Mouse (Mus musculus) brain, adult 2 months (tissue): ENCODE data around the gene Syt8.

Experiments used
- DNase-seq: peaks from one replicate; pipeline ENCODE4 v3.0.0; 2011; ENCODE audit warnings: low read depth, low spot score

The Syt8 gene

GRCm38 (mm10) chr7:142476271-142476670 is 41.6 kb downstream of the Syt8 start:
- no peak for DNase-seq

GRCm38 (mm10) chr7:142476795-142477452 is 42.3 kb downstream of the Syt8 start:
- DNase-seq, result peak; percentile 55

GRCm38 (mm10) chr7:142478001-142478400 is 43.4 kb downstream of the Syt8 start:
- DNase-seq, result no peak

GRCm38 (mm10) chr7:142478574-142478973 is 43.9 kb downstream of the Syt8 start:
- no peak for DNase-seq

GRCm38 (mm10) chr7:142479307-142479706 is 44.7 kb downstream of the Syt8 start:
- no peak for DNase-seq

GRCm38 (mm10) chr7:142479886-142480285 is 45.2 kb downstream of the Syt8 start:
- no peak for DNase-seq

- DNase-seq, result no peak
Measured at GRCm38 (mm10) chr7:142480661-142481060, 46.0 kb downstream of the Syt8 start.

GRCm38 (mm10) chr7:142481186-142481567 is 46.5 kb downstream of the Syt8 start:
- DNase-seq, result no peak

GRCm38 (mm10) chr7:142481568-142482255 is 47.1 kb downstream of the Syt8 start:
- no peak for DNase-seq

- no peak for DNase-seq
Measured at GRCm38 (mm10) chr7:142482256-142482609, 47.6 kb downstream of the Syt8 start.

GRCm38 (mm10) chr7:142483136-142483535 is 48.5 kb downstream of the Syt8 start:
- no peak for DNase-seq

- no peak for DNase-seq
Measured at GRCm38 (mm10) chr7:142484780-142485179, 50.1 kb downstream of the Syt8 start.

- no peak for DNase-seq
Measured at GRCm38 (mm10) chr7:142486751-142487162, 52.1 kb downstream of the Syt8 start.

GRCm38 (mm10) chr7:142487341-142487859 is 52.8 kb downstream of the Syt8 start:
- peak; percentile 64 for DNase-seq

- no peak for DNase-seq
Measured at GRCm38 (mm10) chr7:142488053-142488452, 53.4 kb downstream of the Syt8 start.
